Mouse (Mus musculus): ENCODE data around the gene Arhgap10. TPM values are rescaled to one million over a fixed set of nuclear protein-coding genes. Genes with fewer than 3 reads are reported as not detected.

The Arhgap10 gene
- polyA plus RNA-seq, 1 experiment from 2014 or later, result 23.2 TPM

GRCm38 (mm10) chr8:77492356-77493058, 25.2 kb downstream of the Arhgap10 start:
- WGBS, result 46% methylated on average over 5 of the region's 5 CpGs
- H3K9ac ChIP-seq, result no peak overlapping the region
- peaks cover 40% of the 10 kb centered on the region for H3K4me1 ChIP-seq (ENCODE audit: insufficient read depth)
- no peaks in the 10 kb centered on the region for H3K36me3 ChIP-seq (ENCODE audit: insufficient read depth)
- TF ChIP-seq CTCF (IDR thresholded peaks at IDR 0.05; ENCODE audit: low read depth), result no peak
- DNase-seq, result peak; percentile 73
- no peaks in the 10 kb centered on the region for H3K27me3 ChIP-seq (ENCODE audit: insufficient read depth, low read length)
- no peaks in the 10 kb centered on the region for H3K9me3 ChIP-seq (ENCODE audit: low read depth, low read length)
- H3K27ac ChIP-seq (ENCODE audit: low read depth), result peak overlapping the region; percentile 61; the same call in 1 of the 2 replicates
- ATAC-seq (ENCODE audit: insufficient read depth), result no peak
- no peak overlapping the region for H3K4me2 ChIP-seq
- H3K4me3 ChIP-seq (ENCODE audit: low read depth, low read length), result no peak overlapping the region

- TF ChIP-seq CTCF (IDR thresholded peaks at IDR 0.05; ENCODE audit: low read depth), result no peak
- Histone ChIP-seq H3K9ac (no peak overlapping the region), H3K27me3 (ENCODE audit: insufficient read depth, low read length) (no peaks in the 10 kb centered on the region), H3K36me3 (ENCODE audit: insufficient read depth) (no peaks in the 10 kb centered on the region), H3K4me2 (no peak overlapping the region), H3K9me3 (ENCODE audit: low read depth, low read length) (no peaks in the 10 kb centered on the region), H3K4me1 (ENCODE audit: insufficient read depth) (peaks cover 43% of the 10 kb centered on the region), H3K4me3 (ENCODE audit: low read depth, low read length) (no peak overlapping the region), H3K27ac (ENCODE audit: low read depth) (no peak overlapping the region)
- 0 out of 2 replicates have a peak, but pooled peaks have one; percentile 17 for ATAC-seq (ENCODE audit: insufficient read depth)
- 90% methylated on average over 10 of the region's 10 CpGs for WGBS
- no peak for DNase-seq
Observed at GRCm38 (mm10) chr8:77491231-77491923, 26.4 kb downstream of the Arhgap10 start.

GRCm38 (mm10) chr8:77490095-77490781, 27.5 kb downstream of the Arhgap10 start:
- no peaks in the 10 kb centered on the region for H3K9me3 ChIP-seq (ENCODE audit: low read depth, low read length)
- no peaks in the 10 kb centered on the region for H3K27me3 ChIP-seq (ENCODE audit: insufficient read depth, low read length)
- peak; percentile 84 for DNase-seq
- no peak for TF ChIP-seq CTCF (IDR thresholded peaks at IDR 0.05; ENCODE audit: low read depth)
- no peak overlapping the region for H3K4me3 ChIP-seq (ENCODE audit: low read depth, low read length)
- peaks cover 46% of the 10 kb centered on the region for H3K4me1 ChIP-seq (ENCODE audit: insufficient read depth)
- 40% methylated on average over 4 of the region's 4 CpGs for WGBS
- no peak overlapping the region for H3K9ac ChIP-seq
- ATAC-seq (ENCODE audit: insufficient read depth), result peak; percentile 64
- no peak overlapping the region for H3K4me2 ChIP-seq
- H3K27ac ChIP-seq (ENCODE audit: low read depth), result peak overlapping the region; percentile 70
- no peaks in the 10 kb centered on the region for H3K36me3 ChIP-seq (ENCODE audit: insufficient read depth)

- no peaks in the 10 kb centered on the region for H3K9me3 ChIP-seq (ENCODE audit: low read depth, low read length)
- H3K36me3 ChIP-seq (ENCODE audit: insufficient read depth), result no peaks in the 10 kb centered on the region
- no peak for ATAC-seq (ENCODE audit: insufficient read depth)
- H3K27ac ChIP-seq (ENCODE audit: low read depth), result peak overlapping the region; percentile 19; the same call in 1 of the 2 replicates
- no peak overlapping the region for H3K4me2 ChIP-seq
- no peaks in the 10 kb centered on the region for H3K27me3 ChIP-seq (ENCODE audit: insufficient read depth, low read length)
- no peak overlapping the region for H3K4me3 ChIP-seq (ENCODE audit: low read depth, low read length)
- H3K9ac ChIP-seq, result no peak overlapping the region
- DNase-seq, result no peak
- H3K4me1 ChIP-seq (ENCODE audit: insufficient read depth), result peaks cover 46% of the 10 kb centered on the region
- TF ChIP-seq CTCF (IDR thresholded peaks at IDR 0.05; ENCODE audit: low read depth), result no peak
- WGBS, result 81% methylated on average over 6 of the region's 6 CpGs
Observed at GRCm38 (mm10) chr8:77489235-77489634, 28.5 kb downstream of the Arhgap10 start.

GRCm38 (mm10) chr8:77488215-77488606, 29.5 kb downstream of the Arhgap10 start:
- Histone ChIP-seq H3K4me2 (0 out of 2 replicates have a peak overlapping the region, but pooled peaks have one; percentile 2), H3K36me3 (ENCODE audit: insufficient read depth) (no peaks in the 10 kb centered on the region), H3K27me3 (ENCODE audit: insufficient read depth, low read length) (no peaks in the 10 kb centered on the region), H3K4me3 (ENCODE audit: low read depth, low read length) (no peak overlapping the region), H3K9ac (no peak overlapping the region), H3K27ac (ENCODE audit: low read depth) (peak overlapping the region; percentile 75), H3K9me3 (ENCODE audit: low read depth, low read length) (no peaks in the 10 kb centered on the region), H3K4me1 (ENCODE audit: insufficient read depth) (peaks cover 49% of the 10 kb centered on the region)
- no peak for TF ChIP-seq CTCF (IDR thresholded peaks at IDR 0.05; ENCODE audit: low read depth)
- ATAC-seq (ENCODE audit: insufficient read depth) (peak; percentile 67), DNase-seq (peak; percentile 88)
- 21% methylated on average over 4 of the region's 4 CpGs for WGBS

GRCm38 (mm10) chr8:77487590-77488214, 30.1 kb downstream of the Arhgap10 start:
- H3K36me3 ChIP-seq (ENCODE audit: insufficient read depth), result no peaks in the 10 kb centered on the region
- peak overlapping the region; percentile 75 for H3K27ac ChIP-seq (ENCODE audit: low read depth)
- no peak for ATAC-seq (ENCODE audit: insufficient read depth)
- 48% methylated on average over 10 of the region's 10 CpGs for WGBS
- no peaks in the 10 kb centered on the region for H3K9me3 ChIP-seq (ENCODE audit: low read depth, low read length)
- H3K9ac ChIP-seq, result no peak overlapping the region
- peaks cover 49% of the 10 kb centered on the region for H3K4me1 ChIP-seq (ENCODE audit: insufficient read depth)
- peak; percentile 46 for DNase-seq
- no peaks in the 10 kb centered on the region for H3K27me3 ChIP-seq (ENCODE audit: insufficient read depth, low read length)
- H3K4me3 ChIP-seq (ENCODE audit: low read depth, low read length), result no peak overlapping the region
- no peak overlapping the region for H3K4me2 ChIP-seq
- no peak for TF ChIP-seq CTCF (IDR thresholded peaks at IDR 0.05; ENCODE audit: low read depth)
